Comparison of ENCODE assay signal across 13 mouse cellular contexts in the genomic region with DNA sequence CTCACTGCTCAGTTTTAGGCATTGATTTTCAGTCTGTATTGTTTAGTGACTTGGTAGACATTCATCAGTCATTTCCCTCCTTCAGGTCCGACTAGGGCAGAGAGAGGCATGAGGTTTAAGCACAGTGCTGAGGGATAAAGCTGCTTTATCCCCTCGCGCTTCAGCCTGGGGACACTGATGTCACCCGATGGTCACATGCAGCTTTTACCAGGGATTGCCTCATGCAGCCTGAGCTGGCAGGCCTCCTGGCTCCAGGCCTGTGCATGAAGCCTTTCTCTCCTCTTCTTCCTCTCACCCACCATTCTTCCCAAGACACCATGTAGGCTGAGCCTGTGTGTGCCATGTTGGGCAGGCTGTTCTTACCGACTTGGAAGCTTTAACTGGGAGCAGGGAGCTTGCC.
A peak's percentile ranks its signal among the peaks of the same experiment; 100 is the strongest.
DNase-seq lines count a peak whose midpoint lies in the region; ATAC-seq and TF ChIP-seq lines count a peak whose summit lies in the region.
"Had no signal": no experiment of that assay in that cellular context is flagged by ENCODE, and none has a peak within 500 bp of the region (broad histone marks: within the 10 kb centered on the region; RNA-seq: fewer than 3 reads in every experiment).

No protein-coding gene starts in this region.

- H3K4me1 ChIP-seq in liver, embryonic 16.5 days (ENCODE audit: control insufficient read depth, low read depth, low read length), result peaks cover 32% of the 10 kb centered on the region
- peaks cover 54% of the 10 kb centered on the region for H3K4me1 ChIP-seq in liver, embryonic 12.5 days
- H3K4me1 ChIP-seq in cortical plate, adult 2 months (ENCODE audit: control insufficient read depth, insufficient read depth, low read length), result peaks cover 30% of the 10 kb centered on the region

- H3K9ac ChIP-seq in liver, embryonic 16.5 days (ENCODE audit: low read depth, low read length), result no peak overlapping the region
- H3K9ac ChIP-seq in liver, embryonic 12.5 days, result no peak overlapping the region

- H3K9me3 ChIP-seq in liver, embryonic 16.5 days (replicated peaks; ENCODE audit: control insufficient read depth, low read length), result no peaks in the 10 kb centered on the region
- no peaks in the 10 kb centered on the region for H3K9me3 ChIP-seq in liver, embryonic 12.5 days (replicated peaks)

- peak; percentile 57 for DNase-seq in adrenal gland, postnatal 10 days
- no peak for DNase-seq in adrenal gland, adult 18-20 months (ENCODE audit: low spot score in 2 of 2)
- peak; percentile 32 for DNase-seq in retina, embryonic 14.5 days (ENCODE audit: low spot score)
- no peak for DNase-seq in lung, postnatal 4 days
- no peak for DNase-seq in cerebellum, postnatal 36 days
- DNase-seq: heart, postnatal 14 days; kidney, adult 11 months; kidney, postnatal 25 days; layer of hippocampus, postnatal 36 days had no signal

- no peaks in the 10 kb centered on the region for H3K27me3 ChIP-seq in liver, embryonic 16.5 days (ENCODE audit: control insufficient read depth, insufficient read depth, low read depth, low read length)
- no peaks in the 10 kb centered on the region for H3K27me3 ChIP-seq in liver, embryonic 12.5 days (replicated peaks)

- 61% methylated on average over 5 of the region's 5 CpGs for WGBS in liver, embryonic 16.5 days (ENCODE audit: insufficient replicate concordance)
- 74% methylated on average over 5 of the region's 5 CpGs for WGBS in liver, embryonic 12.5 days (ENCODE audit: insufficient replicate concordance)

- H3K36me3 ChIP-seq in liver, embryonic 16.5 days (ENCODE audit: control insufficient read depth, insufficient read depth), result no peaks in the 10 kb centered on the region
- peaks cover 1% of the 10 kb centered on the region; the same call in 1 of the 2 replicates for H3K36me3 ChIP-seq in liver, embryonic 12.5 days

- no peak for TF ChIP-seq POLR2A in cortical plate, adult 2 months (IDR thresholded peaks at IDR 0.05; ENCODE audit: extremely low read depth, insufficient read depth, low read length)

- TF ChIP-seq CTCF in cortical plate, adult 2 months (IDR thresholded peaks at IDR 0.05; ENCODE audit: extremely low read depth, insufficient read depth, low read length), result no peak

- ATAC-seq in liver, embryonic 16.5 days (ENCODE audit: low read depth), result peak; percentile 37; the same call in 1 of the 2 replicates
- ATAC-seq in liver, embryonic 12.5 days, result no peak
- ATAC-seq: forebrain, embryonic 16.5 days had no signal

- H3K4me3 ChIP-seq in liver, embryonic 16.5 days (ENCODE audit: low read depth, low read length), result no peak overlapping the region
- H3K4me3 ChIP-seq in liver, embryonic 12.5 days, result no peak overlapping the region
- H3K4me3 ChIP-seq in cortical plate, adult 2 months (ENCODE audit: insufficient read depth, low read length), result no peak overlapping the region

- H3K27ac ChIP-seq in liver, embryonic 16.5 days (ENCODE audit: low read length), result no peak overlapping the region
- H3K27ac ChIP-seq in liver, embryonic 12.5 days, result no peak overlapping the region
- H3K27ac ChIP-seq in cortical plate, adult 2 months (ENCODE audit: insufficient read depth, low read length), result 0 out of 2 replicates have a peak overlapping the region, but pooled peaks have one; percentile 1

- H3K4me2 ChIP-seq in liver, embryonic 16.5 days (ENCODE audit: low read depth, low read length), result no peak overlapping the region
- no peak overlapping the region for H3K4me2 ChIP-seq in liver, embryonic 12.5 days

Comparison
In these comparisons a context has a peak if more than half of its experiments do, and no peak if none do; other contexts are left out.
1. DNase-seq: peak in adrenal gland, postnatal 10 days (single experiment) and retina, embryonic 14.5 days (single experiment); none in adrenal gland, adult 18-20 months (0 of 2), lung, postnatal 4 days (0 of 2) and cerebellum, postnatal 36 days (0 of 2).